In the genomic region with DNA sequence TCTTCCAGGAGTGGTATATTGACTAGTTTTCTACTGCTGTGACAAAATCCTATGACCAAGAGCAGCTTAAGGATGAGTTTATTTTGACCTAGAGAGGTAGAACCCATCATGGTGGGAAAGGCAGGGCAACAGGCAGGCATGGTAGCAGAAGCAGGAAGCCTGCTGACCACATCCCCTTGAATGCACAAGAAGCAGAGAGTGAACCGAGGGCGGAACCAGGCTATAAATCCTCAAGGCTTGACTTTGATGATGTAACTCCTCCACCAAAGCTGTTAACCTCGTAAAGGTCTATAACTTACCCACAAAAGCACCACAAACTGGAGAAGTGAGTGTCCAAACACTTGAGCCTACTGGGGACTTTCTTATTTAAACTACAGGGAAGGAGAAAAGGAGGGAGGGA, we compare ENCODE assay signal across 30 mouse cellular contexts.
A peak's percentile ranks its signal among the peaks of the same experiment; 100 is the strongest.
DNase-seq lines count a peak whose midpoint lies in the region; ATAC-seq and TF ChIP-seq lines count a peak whose summit lies in the region.
"Had no signal": no experiment of that assay in that cellular context is flagged by ENCODE, and none has a peak within 500 bp of the region (broad histone marks: within the 10 kb centered on the region; RNA-seq: fewer than 3 reads in every experiment).

No protein-coding gene starts in this region.

- no peak overlapping the region for H3K4me2 ChIP-seq in kidney, embryonic 14.5 days (replicated peaks; ENCODE audit: low read depth, low read length)
- H3K4me2 ChIP-seq: embryonic facial prominence, embryonic 12.5 days; embryonic facial prominence, embryonic 15.5 days; heart, embryonic 13.5 days; hindbrain, embryonic 13.5 days had no signal

- no peaks in the 10 kb centered on the region for H3K9me3 ChIP-seq in kidney, embryonic 14.5 days (ENCODE audit: control insufficient read depth, low read length)
- H3K9me3 ChIP-seq: embryonic facial prominence, embryonic 12.5 days; embryonic facial prominence, embryonic 15.5 days; G1E; heart, embryonic 10.5 days; heart, embryonic 13.5 days; hindbrain, embryonic 10.5 days; hindbrain, embryonic 13.5 days had no signal

- no peak overlapping the region for H3K9ac ChIP-seq in kidney, embryonic 14.5 days (ENCODE audit: low read depth, low read length)
- H3K9ac ChIP-seq: embryonic facial prominence, embryonic 12.5 days; embryonic facial prominence, embryonic 15.5 days; forebrain, postnatal 0 days; heart, embryonic 13.5 days; hindbrain, embryonic 13.5 days had no signal

- H3K27ac ChIP-seq in kidney, embryonic 14.5 days (ENCODE audit: low read depth, low read length): no peak overlapping the region
- H3K27ac ChIP-seq: embryonic facial prominence, embryonic 12.5 days; embryonic facial prominence, embryonic 15.5 days; gastrocnemius, adult 2 months; heart, embryonic 10.5 days; heart, embryonic 13.5 days; hindbrain, embryonic 10.5 days; hindbrain, embryonic 13.5 days had no signal

- H3K36me3 ChIP-seq in kidney, embryonic 14.5 days (ENCODE audit: control insufficient read depth, insufficient read depth, low read length): no peaks in the 10 kb centered on the region
- H3K36me3 ChIP-seq: embryonic facial prominence, embryonic 12.5 days; embryonic facial prominence, embryonic 15.5 days; G1E; heart, embryonic 10.5 days; heart, embryonic 13.5 days; hindbrain, embryonic 10.5 days; hindbrain, embryonic 13.5 days had no signal

- 0 out of 2 replicates have a peak, but pooled peaks cover 3% of the 10 kb centered on the region for H3K4me1 ChIP-seq in kidney, embryonic 14.5 days (ENCODE audit: control insufficient read depth, insufficient read depth, low read length)
- no peaks in the 10 kb centered on the region for H3K4me1 ChIP-seq in lung, adult 2 months (ENCODE audit: control insufficient read depth, insufficient read depth, low read length)
- H3K4me1 ChIP-seq: embryonic facial prominence, embryonic 12.5 days; embryonic facial prominence, embryonic 15.5 days; heart, embryonic 10.5 days; heart, embryonic 13.5 days; hindbrain, embryonic 10.5 days; hindbrain, embryonic 13.5 days had no signal

- no peak for TF ChIP-seq POLR2A in lung, adult 2 months (IDR thresholded peaks at IDR 0.05; ENCODE audit: borderline replicate concordance, extremely low read depth, low read depth, low read length)

- TF ChIP-seq CTCF in lung, adult 2 months (IDR thresholded peaks at IDR 0.05; ENCODE audit: insufficient read depth, low read length): no peak

- H3K4me3 ChIP-seq in kidney, embryonic 14.5 days (ENCODE audit: low read length): no peak overlapping the region
- no peak overlapping the region for H3K4me3 ChIP-seq in lung, adult 2 months (replicated peaks; ENCODE audit: extremely low read depth, low read depth, low read length)
- H3K4me3 ChIP-seq: embryonic facial prominence, embryonic 12.5 days; embryonic facial prominence, embryonic 15.5 days; gastrocnemius, adult 2 months; heart, embryonic 10.5 days; heart, embryonic 13.5 days; hindbrain, embryonic 10.5 days; hindbrain, embryonic 13.5 days had no signal

- H3K27me3 ChIP-seq in kidney, embryonic 14.5 days (ENCODE audit: control insufficient read depth, insufficient read depth, low read length): no peaks in the 10 kb centered on the region
- H3K27me3 ChIP-seq: CH12.LX; embryonic facial prominence, embryonic 12.5 days; embryonic facial prominence, embryonic 15.5 days; heart, embryonic 13.5 days; hindbrain, embryonic 13.5 days; Patski had no signal

- WGBS in kidney, embryonic 14.5 days: 13% methylated on average over 3 of the region's 3 CpGs
- WGBS in lung, adult 2 months: 49% methylated on average over 3 of the region's 3 CpGs

- DNase-seq in kidney, adult 8-10 months: no peak
- DNase-seq in lung, postnatal 25 days (ENCODE audit: low spot score): peak; percentile 2
- no peak for DNase-seq in lung, adult 2 months
- no peak for DNase-seq in liver
- DNase-seq in spleen, adult 18-20 months: no peak
- DNase-seq: adrenal gland, postnatal 10 days; adrenal gland, postnatal 36 days; B cell, adult 2 months; cerebellum, adult 18-20 months; cerebellum, adult 9-10 months; cerebellum, postnatal 14 days; forebrain, postnatal 0 days; gastrocnemius, adult 2 months; gastrocnemius, postnatal 14 days; heart, adult 18-20 months; heart, postnatal 14 days had no signal

- peak; percentile 66; the same call in 1 of the 2 replicates for ATAC-seq in kidney, embryonic 14.5 days (ENCODE audit: low FRiP score, low TSS enrichment)
- ATAC-seq in granulocyte monocyte progenitor cell, adult 5-6 weeks (replicated peaks; ENCODE audit: poor library complexity, severe bottlenecking): peak; percentile 67
- ATAC-seq in megakaryocyte progenitor cell, adult 5-6 weeks (replicated peaks; ENCODE audit: poor library complexity): peak; percentile 76
- ATAC-seq: forebrain, embryonic 14.5 days; forebrain, postnatal 0 days; hindbrain, embryonic 16.5 days; Patski had no signal
